Mouse (Mus musculus) E14TG2a.4 (cell line): Measurements from ENCODE around the gene Poldip3.
A peak's percentile ranks its signal among the peaks of the same experiment; 100 is the strongest.

ENCODE experiments used
- H3K27me3 ChIP-seq: 2 replicates; pipeline ENCODE4 v1.6.1; 2014; ENCODE audit warnings: low read length, control low read depth; ENCODE audit not compliant: insufficient read depth
- H3K36me3 ChIP-seq: 2 replicates; pipeline ENCODE4 v1.6.1; 2014; ENCODE audit warnings: low read length, control low read depth; ENCODE audit not compliant: insufficient read depth
- H3K4me1 ChIP-seq: replicated peaks from 2 replicates; pipeline ENCODE4 v1.6.1; 2014; ENCODE audit warnings: low read depth, low read length, control low read depth
- H3K4me3 ChIP-seq: replicated peaks from 2 replicates; pipeline ENCODE4 v1.5.1; 2014; ENCODE audit warnings: mild to moderate bottlenecking, low read length
- H3K9me3 ChIP-seq: 2 replicates; pipeline ENCODE4 v1.6.1; 2014; ENCODE audit warnings: low read length, control low read depth
- CTCF ChIP-seq: conservative IDR thresholded peaks from 2 replicates; pipeline ENCODE4 v1.5.1; 2014; ENCODE audit warnings: low read length
- NANOG ChIP-seq: IDR thresholded peaks from 2 replicates; pipeline ENCODE4 v1.6.1; 2014; ENCODE audit warnings: borderline replicate concordance, low read length, mixed read lengths
- POU5F1 ChIP-seq: IDR thresholded peaks from 2 replicates; pipeline ENCODE4 v1.6.1; 2014; ENCODE audit warnings: low read length, borderline replicate concordance

Poldip3 gene

DNA sequence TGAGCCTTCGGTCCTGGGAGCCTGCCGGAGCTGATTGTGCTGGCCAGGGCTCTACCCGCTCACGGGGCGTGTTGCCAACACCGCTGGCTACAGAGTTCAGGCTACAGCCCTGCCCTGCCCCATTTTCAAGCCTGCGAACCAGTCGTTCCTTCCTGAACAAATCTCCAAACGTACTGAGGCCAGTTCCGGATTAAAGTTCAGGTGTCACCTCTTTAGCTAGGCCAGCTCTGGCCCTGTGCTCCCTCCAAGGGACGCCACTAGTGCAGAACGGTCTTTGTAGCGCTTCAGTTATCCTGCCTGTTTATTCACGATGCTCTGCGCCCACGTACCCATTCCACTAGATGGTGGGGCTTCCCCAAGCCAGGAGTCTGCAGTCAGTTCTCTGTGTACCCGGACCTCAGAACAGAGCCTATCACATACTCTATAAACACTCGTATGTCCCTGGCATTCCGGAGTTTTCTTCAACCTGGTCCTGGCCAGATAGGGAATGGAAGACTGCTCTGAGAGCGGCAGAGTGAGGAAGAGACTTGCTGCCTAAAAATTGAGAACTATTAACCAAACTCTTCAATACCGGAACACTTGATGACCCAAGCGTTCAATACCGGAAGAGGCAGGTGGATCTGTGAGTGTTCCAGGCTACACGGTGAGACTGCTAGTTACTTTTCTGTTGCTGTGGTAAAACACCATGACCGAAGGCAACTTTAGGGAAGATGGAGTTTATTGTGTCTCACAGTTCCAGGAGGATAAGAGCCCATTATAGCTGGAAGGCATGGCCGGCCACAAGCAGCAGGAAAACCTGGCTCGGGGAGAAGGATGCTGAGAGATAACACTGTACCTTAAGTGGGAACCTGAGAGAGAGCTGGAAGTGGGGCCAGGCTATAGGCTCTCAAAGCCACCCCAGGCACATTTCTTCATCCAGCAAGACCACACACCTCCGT is 23.6 kb upstream of the Poldip3 start, which contains the start of gene Cyb5r3:
Cyb5r3 (minus strand) TSS at position 101 of the 938 bp plus-strand sequence.
- peaks cover 77% of the 10 kb centered on the region for H3K4me1 ChIP-seq
- peaks cover 44% of the 10 kb centered on the region for H3K36me3 ChIP-seq
- no peak for TF ChIP-seq POU5F1
- TF ChIP-seq NANOG, result no peak
- no peaks in the 10 kb centered on the region for H3K27me3 ChIP-seq
- H3K9me3 ChIP-seq, result no peaks in the 10 kb centered on the region
- H3K4me3 ChIP-seq, result peak within 1 kb of the TSS; percentile 94

DNA sequence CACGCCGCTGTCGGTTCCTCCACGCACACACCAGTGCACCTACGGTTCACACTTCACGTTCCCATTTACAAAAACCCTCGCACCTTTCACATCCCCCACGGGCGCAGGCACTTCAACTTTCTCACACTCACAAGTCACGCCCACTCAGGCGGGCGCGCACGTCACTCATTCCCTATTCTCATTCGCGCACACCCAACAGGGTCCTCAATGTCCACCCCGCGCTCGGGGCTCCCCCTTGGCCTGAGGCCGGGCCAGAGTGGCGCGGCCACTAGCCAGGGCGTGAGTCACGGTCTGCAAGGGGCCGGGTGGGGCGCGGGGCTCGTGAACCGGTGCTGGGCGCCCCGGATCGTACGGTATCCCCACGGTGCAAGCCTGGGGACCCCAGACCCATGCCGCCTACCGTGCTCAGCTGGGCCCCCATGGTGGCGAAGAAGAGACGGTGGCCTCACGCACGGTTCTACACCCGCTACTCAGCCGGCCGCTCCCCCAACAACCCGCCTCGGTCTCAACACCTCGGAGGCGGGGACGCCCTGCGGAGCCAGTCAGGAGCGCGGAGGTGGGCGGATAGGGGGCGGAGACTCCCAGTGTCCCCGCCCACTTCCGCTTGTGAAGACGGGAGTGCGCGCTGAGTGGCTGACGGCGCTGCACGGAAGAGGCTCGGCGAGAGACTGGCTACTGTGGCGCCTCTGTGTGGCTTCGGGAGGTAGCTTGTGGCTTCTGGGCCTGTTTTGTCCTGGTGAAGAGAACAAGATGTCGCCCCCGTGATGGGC is 22.7 kb upstream of the Poldip3 start:
- Histone ChIP-seq H3K27me3 (no peaks in the 10 kb centered on the region), H3K9me3 (no peaks in the 10 kb centered on the region), H3K36me3 (peaks cover 52% of the 10 kb centered on the region), H3K4me1 (peaks cover 77% of the 10 kb centered on the region), H3K4me3 (peak overlapping the region; percentile 94)
- TF ChIP-seq NANOG (no peak), CTCF (no peak), POU5F1 (no peak)

DNA sequence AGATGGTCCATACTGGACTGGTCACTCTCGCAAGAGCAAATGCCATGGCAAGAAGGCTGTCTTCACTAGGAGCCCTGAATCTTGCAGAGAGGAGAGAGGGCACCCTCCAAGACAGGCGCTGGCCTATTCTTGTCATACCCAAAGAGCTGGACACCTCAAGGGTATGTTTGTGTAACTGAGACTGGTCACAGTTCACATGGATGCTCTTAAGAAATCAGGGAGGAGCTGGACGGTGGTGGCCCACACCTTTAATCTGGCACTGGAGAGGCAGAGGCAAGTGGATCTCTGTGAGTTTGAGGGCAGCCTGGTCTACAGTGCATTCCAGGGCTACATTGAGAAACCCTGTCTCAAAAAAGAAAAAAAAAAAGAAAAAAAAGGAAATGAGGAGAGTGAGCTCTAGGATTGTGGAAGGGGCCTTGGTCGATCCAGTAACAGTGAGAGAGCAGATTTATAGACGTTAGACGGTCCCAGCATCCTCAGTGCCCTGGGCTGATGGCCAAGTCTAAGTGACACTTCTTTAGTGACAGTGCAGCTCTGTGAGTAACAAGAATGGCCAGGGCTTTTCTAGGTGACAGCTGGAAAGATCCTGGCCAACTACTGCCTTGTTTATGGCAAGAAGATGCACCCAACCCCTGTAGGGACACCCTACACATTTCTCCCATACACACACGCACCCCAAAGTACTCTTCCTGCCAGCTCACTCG is 21.9 kb upstream of the Poldip3 start:
- H3K9me3 ChIP-seq, result no peaks in the 10 kb centered on the region
- peaks cover 77% of the 10 kb centered on the region for H3K4me1 ChIP-seq
- peaks cover 60% of the 10 kb centered on the region for H3K36me3 ChIP-seq
- H3K27me3 ChIP-seq, result no peaks in the 10 kb centered on the region
- H3K4me3 ChIP-seq, result peak overlapping the region; percentile 94
- TF ChIP-seq NANOG, result no peak

DNA sequence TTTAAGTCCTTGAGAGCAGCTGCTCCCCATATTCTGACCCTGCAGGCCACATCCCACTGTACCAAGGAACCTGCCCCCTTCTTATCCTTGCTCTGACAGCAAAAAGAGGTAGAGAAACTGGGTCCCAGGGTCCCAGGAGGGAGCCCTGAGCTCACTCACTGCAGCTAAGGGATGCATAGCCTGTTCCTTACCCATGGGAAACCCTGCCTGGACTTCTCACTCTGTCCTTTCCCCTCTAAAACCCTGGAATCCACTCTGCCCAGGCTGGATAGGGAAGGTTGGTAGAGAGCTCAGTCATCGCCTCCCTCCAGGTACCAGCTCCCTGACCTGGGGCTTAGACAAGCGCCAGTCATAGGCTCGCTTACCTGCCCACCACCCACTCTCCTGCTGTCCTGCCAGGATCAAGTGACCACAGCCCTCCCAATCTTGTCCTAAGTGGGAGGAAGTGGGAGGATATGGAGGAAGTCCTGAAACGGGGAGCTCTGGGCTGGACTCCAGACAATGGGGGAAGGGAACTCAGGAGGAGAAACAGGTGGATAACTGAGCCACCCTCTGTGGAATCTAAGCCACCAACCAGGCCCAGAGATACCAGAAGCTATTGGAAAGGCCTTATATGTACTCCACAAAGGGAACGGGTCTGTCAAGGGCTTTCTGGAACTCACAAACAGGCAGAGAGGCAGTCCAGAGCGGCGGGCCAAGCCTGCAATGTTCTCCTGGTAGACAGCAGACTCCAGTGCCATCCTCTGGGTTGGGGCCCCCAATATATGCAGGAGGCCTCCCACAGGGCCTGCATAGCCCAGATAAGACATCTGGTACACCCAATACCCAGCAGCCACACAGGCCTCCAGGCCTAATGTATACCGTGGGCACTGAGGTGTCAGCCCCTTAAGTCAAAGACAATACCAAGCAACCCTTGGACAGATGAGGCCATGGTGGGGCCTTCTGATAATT is 20.9 kb upstream of the Poldip3 start:
- no peak for TF ChIP-seq CTCF
- no peak for TF ChIP-seq POU5F1
- no peak for TF ChIP-seq NANOG
- Histone ChIP-seq H3K9me3 (no peaks in the 10 kb centered on the region), H3K27me3 (no peaks in the 10 kb centered on the region), H3K4me1 (peaks cover 85% of the 10 kb centered on the region), H3K36me3 (peaks cover 67% of the 10 kb centered on the region), H3K4me3 (no peak overlapping the region)

DNA sequence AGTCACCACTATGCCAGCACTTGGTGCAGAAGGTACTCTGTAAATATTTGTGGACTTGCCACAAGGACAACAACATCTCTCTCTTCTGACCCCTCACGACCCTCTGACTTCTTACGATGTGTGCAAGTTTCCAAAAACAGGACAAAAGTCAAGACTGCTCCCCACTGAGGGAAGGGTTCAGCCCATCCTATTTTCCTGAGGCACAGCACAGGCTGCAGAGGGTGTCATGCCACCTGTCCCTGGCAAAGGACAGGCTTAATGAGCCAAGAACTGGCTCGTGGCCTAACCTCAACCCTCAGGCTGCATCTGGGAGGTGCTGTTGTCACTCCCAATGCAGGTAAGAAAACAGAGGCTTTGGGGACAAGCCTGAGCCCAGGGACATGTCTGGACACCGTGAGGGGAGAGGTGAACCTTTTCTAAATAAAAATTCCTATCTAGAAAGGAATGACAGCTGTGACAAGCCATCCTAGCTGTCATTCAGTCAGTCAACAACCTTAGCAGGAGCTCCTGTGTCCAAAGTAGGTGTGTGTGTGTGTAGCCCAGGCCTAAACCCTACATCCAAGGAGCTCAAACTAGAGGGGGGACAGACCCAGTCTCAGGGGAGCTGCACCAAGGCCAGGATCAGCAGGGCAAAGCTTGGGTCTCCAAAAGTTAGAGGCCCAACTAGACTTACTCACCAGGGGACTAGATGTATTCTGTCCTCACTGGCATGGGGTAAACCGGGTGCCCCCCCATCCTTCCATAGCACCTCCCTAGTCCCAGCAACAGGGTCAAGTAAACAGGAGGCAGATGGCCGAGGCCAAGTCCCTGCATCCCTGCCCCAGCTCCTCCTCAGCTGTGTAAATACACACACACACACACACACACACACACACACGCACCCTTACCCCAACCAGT is 19.9 kb upstream of the Poldip3 start:
- Histone ChIP-seq H3K4me3 (no peak overlapping the region), H3K36me3 (peaks cover 61% of the 10 kb centered on the region), H3K27me3 (no peaks in the 10 kb centered on the region), H3K9me3 (no peaks in the 10 kb centered on the region), H3K4me1 (peaks cover 87% of the 10 kb centered on the region)
- no peak for TF ChIP-seq POU5F1
- TF ChIP-seq NANOG, result no peak
- TF ChIP-seq CTCF, result no peak

DNA sequence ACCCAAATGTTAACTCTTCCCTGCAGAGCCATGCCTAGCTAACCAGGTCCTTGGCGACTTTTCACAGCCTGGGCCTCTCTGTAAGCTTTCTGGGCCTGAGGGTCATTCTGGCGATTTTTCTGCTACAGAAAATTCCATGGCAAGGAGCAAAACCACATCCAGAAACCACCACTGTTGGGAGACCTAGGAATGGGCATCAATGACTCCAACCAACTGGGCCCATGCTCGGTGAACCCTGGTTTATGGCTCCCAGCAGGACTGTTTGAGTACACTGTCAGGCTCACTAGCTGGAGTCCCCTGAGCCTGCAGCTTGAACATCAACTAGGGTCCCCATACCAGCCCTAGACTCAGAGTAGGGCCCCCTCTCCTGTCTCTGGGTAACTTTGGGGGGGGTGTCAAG is 19.1 kb upstream of the Poldip3 start:
- Histone ChIP-seq H3K9me3 (no peaks in the 10 kb centered on the region), H3K36me3 (peaks cover 56% of the 10 kb centered on the region), H3K4me3 (no peak overlapping the region), H3K4me1 (peaks cover 83% of the 10 kb centered on the region), H3K27me3 (no peaks in the 10 kb centered on the region)
- TF ChIP-seq NANOG (no peak), CTCF (no peak), POU5F1 (no peak)

DNA sequence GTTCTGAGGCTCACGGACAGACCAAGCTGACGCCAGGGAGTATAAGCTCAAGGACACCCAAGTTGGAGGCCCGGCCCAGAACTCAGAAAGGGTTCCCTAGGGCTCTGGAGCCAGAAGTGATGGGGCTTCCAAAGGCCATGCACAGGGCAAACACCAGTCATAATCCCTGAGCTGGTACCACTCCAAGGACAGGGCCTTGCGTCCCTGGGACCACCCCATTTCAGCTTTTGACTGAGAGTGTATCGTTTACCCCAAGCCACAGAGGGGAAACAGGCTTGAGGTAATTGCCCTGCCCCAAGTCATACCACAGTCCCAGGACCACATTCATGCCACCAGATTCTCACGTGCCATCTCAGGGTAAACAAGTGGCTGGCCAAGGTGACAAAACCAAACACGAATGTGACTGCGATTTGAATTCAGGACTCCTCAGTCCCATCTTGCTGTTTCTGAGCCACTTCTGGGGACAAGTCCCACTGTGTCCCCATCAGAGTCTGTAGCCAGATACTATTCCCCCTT is 18.4 kb upstream of the Poldip3 start:
- Histone ChIP-seq H3K36me3 (peaks cover 61% of the 10 kb centered on the region), H3K4me1 (peaks cover 82% of the 10 kb centered on the region), H3K27me3 (no peaks in the 10 kb centered on the region), H3K4me3 (no peak overlapping the region), H3K9me3 (no peaks in the 10 kb centered on the region)
- TF ChIP-seq POU5F1 (no peak), CTCF (no peak), NANOG (no peak)
